Mouse (Mus musculus) ovary, adult 18-20 months (tissue): Measurements from ENCODE around the gene Wwc2.

Experiments
- DNase-seq: peaks from one replicate; pipeline ENCODE4 v3.0.0; 2022; ENCODE audit warnings: low spot score, mixed read lengths

The Wwc2 gene

GRCm38 (mm10) chr8:47939933-47940870 lies 50.5 kb downstream of the Wwc2 start:
- no peak for DNase-seq

- no peak for DNase-seq
These were observed 51.5 kb downstream of the Wwc2 start for GRCm38 (mm10) chr8:47939217-47939616.

- no peak for DNase-seq
These were observed 54.3 kb downstream of the Wwc2 start for GRCm38 (mm10) chr8:47936386-47936785.

- DNase-seq, result no peak
These were observed 55.3 kb downstream of the Wwc2 start for GRCm38 (mm10) chr8:47935461-47935860.

GRCm38 (mm10) chr8:47933087-47933486 lies 57.6 kb downstream of the Wwc2 start:
- no peak for DNase-seq

- peak; percentile 14 for DNase-seq
These were observed 58.5 kb downstream of the Wwc2 start for GRCm38 (mm10) chr8:47932028-47932790.

GRCm38 (mm10) chr8:47931371-47931770 lies 59.4 kb downstream of the Wwc2 start:
- DNase-seq, result no peak

- no peak for DNase-seq
These were observed 61.1 kb downstream of the Wwc2 start for GRCm38 (mm10) chr8:47929615-47930014.

GRCm38 (mm10) chr8:47928604-47929185 lies 62.0 kb downstream of the Wwc2 start:
- DNase-seq, result no peak

- no peak for DNase-seq
These were observed 65.8 kb downstream of the Wwc2 start for GRCm38 (mm10) chr8:47924921-47925320.

GRCm38 (mm10) chr8:47922816-47923215 lies 67.9 kb downstream of the Wwc2 start:
- DNase-seq, result no peak

GRCm38 (mm10) chr8:47922011-47922410 lies 68.7 kb downstream of the Wwc2 start:
- no peak for DNase-seq

GRCm38 (mm10) chr8:47920575-47921144 lies 70.1 kb downstream of the Wwc2 start:
- DNase-seq, result no peak

GRCm38 (mm10) chr8:47917060-47918035 lies 73.4 kb downstream of the Wwc2 start:
- DNase-seq, result no peak

- no peak for DNase-seq
These were observed 75.2 kb downstream of the Wwc2 start for GRCm38 (mm10) chr8:47915521-47915920.

- no peak for DNase-seq
These were observed 75.8 kb downstream of the Wwc2 start for GRCm38 (mm10) chr8:47914946-47915345.

GRCm38 (mm10) chr8:47914161-47914560 lies 76.6 kb downstream of the Wwc2 start:
- no peak for DNase-seq

- DNase-seq, result no peak
These were observed 77.1 kb downstream of the Wwc2 start for GRCm38 (mm10) chr8:47913621-47914020.

GRCm38 (mm10) chr8:47909681-47910080 lies 81.0 kb downstream of the Wwc2 start:
- DNase-seq, result no peak

GRCm38 (mm10) chr8:47907056-47907455 lies 83.7 kb downstream of the Wwc2 start:
- no peak for DNase-seq

GRCm38 (mm10) chr8:47906142-47906541 lies 84.6 kb downstream of the Wwc2 start:
- DNase-seq, result no peak
